Mouse (Mus musculus): ENCODE measurements around the gene B3gnt7.

The B3gnt7 gene

DNA sequence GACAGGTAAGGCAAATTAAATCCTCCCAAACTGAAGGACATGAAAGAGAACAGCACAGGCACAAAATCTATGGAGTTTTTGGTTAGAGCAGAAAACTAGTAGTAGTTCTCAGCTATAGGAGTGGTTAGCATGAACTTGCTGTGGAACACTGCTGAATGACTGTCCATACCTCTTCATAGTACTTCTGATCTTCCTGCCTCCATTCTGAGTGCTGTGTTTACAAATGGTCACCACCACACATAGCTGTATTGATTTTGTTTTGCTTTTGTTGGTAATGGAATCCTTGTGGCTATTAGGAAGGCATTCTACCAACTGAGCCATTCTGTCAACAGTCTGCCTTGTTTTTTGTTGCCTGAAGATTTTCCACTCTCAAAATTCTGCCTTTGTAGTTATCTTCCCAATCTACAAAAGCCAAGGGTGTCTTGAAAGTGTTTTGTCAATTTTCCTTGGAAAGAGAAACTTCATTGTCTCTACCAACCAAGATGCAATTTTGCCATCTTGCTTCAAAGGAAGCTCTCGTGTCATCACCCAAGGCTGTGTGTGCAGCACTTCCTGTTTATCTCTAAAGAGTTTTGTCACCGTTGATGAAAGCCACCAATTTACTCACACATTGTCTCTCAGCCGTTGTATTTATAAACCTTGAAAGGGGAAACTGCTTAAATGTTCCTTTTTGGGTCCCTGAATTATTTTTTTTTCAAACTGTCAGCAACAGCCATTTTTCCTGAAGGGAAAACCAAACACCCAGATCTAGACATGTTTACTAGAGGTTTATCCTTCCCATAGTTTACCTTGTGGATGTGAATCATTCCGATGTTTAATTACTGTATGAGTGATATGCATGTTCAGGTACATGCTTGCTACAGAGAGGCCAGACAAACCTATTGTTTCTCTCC lies 41.6 kb downstream of the B3gnt7 start:
- in situ Hi-C loops (cut with MseI, MboI): no loop called here

DNA sequence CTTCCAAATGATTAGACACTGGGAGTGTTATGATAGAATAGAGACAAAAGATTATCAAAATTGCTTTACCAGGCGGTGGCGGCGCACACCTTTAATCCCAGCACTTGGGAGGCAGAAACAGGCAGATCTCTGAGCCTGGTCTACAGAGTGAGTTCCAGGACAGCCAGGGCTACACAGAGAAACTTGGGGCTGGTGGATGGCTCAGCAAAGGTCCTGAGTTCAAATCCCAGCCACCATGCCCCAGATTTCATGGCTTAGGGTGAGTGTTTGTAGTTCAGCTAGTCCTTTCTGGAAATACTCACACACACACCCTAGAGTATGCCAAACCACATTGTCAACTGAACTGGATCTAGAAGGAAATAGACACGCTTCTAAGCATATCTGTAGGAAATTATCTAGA lies 42.4 kb downstream of the B3gnt7 start:
- in situ Hi-C loops (cut with MseI, MboI): no loop called here

DNA sequence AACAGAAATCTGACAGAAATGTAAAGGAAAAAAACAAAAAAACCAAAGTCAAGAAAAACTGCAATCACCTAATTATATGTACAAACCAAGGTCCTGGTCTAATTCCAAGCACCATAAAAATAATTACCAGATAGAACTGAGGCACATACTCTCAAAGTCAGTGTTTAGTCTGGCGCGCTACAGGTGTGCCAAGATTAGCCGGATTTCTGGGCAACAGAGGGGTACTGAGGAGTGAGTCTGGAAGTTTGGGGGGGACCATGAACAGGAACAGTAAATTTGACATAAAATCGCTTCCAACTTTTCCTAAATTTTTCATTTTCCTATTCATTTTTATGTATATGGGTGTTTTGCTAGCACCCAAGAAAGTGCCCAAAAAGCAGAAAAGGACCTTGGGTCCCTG lies 43.3 kb downstream of the B3gnt7 start:
- in situ Hi-C loops (cut with MseI, MboI): no loop called here

GRCm38 (mm10) chr1:86346851-86347715 lies 44.5 kb downstream of the B3gnt7 start:
- in situ Hi-C loops (cut with MseI, MboI): no loop called here

- in situ Hi-C loops (cut with MseI, MboI): no loop called here
These were observed 45.0 kb downstream of the B3gnt7 start for GRCm38 (mm10) chr1:86347716-86348045.

DNA sequence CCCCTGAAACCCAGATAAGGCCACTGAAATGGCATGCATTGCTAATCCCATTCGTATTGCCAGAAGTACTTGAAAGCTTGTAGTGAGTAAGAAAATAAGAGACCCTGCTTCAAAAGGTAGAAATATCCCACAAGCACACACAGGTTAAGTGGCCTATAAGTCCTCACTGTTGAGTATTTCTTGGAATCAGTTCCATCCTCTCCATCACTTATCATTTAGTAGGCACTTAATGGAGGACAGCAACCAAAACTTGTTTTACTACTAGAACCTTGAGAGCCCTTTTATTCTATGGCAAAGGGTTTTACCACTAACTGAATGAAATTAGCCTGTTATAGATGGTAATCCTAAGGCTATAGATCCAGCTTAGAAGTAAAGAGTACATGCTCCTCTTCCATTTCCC lies 45.5 kb downstream of the B3gnt7 start:
- in situ Hi-C loops (cut with MseI, MboI): no loop called here

DNA sequence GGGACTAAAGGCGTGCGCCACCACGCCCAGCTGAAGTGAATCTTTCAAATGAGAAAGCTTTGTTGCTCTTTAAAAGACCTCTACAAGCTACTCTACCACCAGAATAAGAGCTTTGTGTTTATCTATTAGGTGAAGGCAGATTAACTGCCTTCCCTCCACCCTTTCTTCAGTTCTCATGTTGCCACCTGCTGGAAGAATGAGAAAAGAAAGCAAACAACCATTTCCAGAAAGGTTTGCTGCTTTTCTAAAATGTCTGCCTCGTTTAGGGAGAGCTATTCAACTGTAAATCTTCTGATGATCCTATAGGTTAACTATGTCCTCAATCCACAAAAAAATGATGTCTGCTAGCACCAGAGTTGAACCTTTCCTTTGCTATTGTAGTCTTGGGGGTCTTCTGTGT lies 46.2 kb downstream of the B3gnt7 start:
- in situ Hi-C loops (cut with MseI, MboI): no loop called here

- in situ Hi-C loops (cut with MseI, MboI): no loop called here
These were observed 46.6 kb downstream of the B3gnt7 start for GRCm38 (mm10) chr1:86349201-86349600.

GRCm38 (mm10) chr1:86349696-86350095 lies 47.1 kb downstream of the B3gnt7 start:
- in situ Hi-C loops (cut with MseI, MboI): no loop called here

DNA sequence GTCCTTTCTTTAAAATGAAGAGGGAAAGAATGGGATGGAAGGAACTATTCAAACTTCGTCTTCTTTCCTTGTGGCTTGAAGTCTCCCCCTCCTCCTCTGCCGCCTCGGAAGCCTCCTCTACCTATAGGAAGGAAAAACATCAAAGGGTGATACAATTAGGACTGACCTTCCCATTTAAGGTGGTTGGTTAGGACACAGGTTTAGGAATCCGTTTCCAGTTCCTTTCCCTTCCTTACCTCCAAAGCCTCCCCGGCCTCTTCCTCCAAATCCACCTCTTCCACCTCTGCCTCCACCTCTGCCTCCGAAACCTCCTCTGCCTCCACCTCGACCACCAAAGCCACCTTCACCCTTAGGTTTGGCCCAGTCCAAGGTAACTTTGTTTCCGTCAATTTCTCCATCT lies 47.9 kb downstream of the B3gnt7 start:
- in situ Hi-C loops (cut with MseI, MboI): no loop called here

- in situ Hi-C loops (cut with MseI, MboI): no loop called here
These were observed 51.6 kb downstream of the B3gnt7 start for GRCm38 (mm10) chr1:86354186-86354585.
